Mouse (Mus musculus) E14TG2a.4 (cell line): Measurements from ENCODE around the gene Sgms1.

Experiments used
- H3K27me3 ChIP-seq: 2 replicates; pipeline ENCODE4 v1.6.1; 2014; ENCODE audit warnings: low read length, control low read depth; ENCODE audit not compliant: insufficient read depth
- H3K36me3 ChIP-seq: 2 replicates; pipeline ENCODE4 v1.6.1; 2014; ENCODE audit warnings: low read length, control low read depth; ENCODE audit not compliant: insufficient read depth
- H3K4me1 ChIP-seq: replicated peaks from 2 replicates; pipeline ENCODE4 v1.6.1; 2014; ENCODE audit warnings: low read depth, low read length, control low read depth
- H3K4me3 ChIP-seq: replicated peaks from 2 replicates; pipeline ENCODE4 v1.5.1; 2014; ENCODE audit warnings: mild to moderate bottlenecking, low read length
- H3K9me3 ChIP-seq: 2 replicates; pipeline ENCODE4 v1.6.1; 2014; ENCODE audit warnings: low read length, control low read depth
- CTCF ChIP-seq: conservative IDR thresholded peaks from 2 replicates; pipeline ENCODE4 v1.5.1; 2014; ENCODE audit warnings: low read length
- NANOG ChIP-seq: IDR thresholded peaks from 2 replicates; pipeline ENCODE4 v1.6.1; 2014; ENCODE audit warnings: borderline replicate concordance, low read length, mixed read lengths
- POU5F1 ChIP-seq: IDR thresholded peaks from 2 replicates; pipeline ENCODE4 v1.6.1; 2014; ENCODE audit warnings: low read length, borderline replicate concordance

Gene Sgms1

DNA sequence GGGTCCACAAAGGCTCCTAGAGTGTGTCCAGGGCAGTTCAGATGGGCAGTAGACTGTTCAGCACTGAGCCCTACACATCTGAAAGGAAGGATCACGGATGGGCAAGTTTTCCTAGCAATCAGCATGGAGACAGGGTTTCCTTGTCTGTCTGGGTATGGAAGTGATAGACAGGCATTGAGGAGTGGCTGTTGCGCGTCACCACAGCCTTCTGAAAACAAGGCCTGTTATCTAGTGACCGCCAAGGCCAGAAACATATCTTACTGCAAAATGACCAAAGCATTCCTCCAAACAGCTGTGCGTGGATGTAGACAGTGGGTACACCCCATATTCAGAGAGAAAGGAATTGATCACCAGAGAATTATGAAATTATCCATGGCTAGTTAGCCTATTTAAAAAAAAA lies 47.1 kb downstream of the Sgms1 start:
- Histone ChIP-seq H3K36me3 (no peaks in the 10 kb centered on the region), H3K9me3 (peaks cover 6% of the 10 kb centered on the region), H3K4me1 (peaks cover 55% of the 10 kb centered on the region), H3K27me3 (no peaks in the 10 kb centered on the region), H3K4me3 (no peak overlapping the region)
- TF ChIP-seq CTCF (no peak), NANOG (no peak), POU5F1 (no peak)

DNA sequence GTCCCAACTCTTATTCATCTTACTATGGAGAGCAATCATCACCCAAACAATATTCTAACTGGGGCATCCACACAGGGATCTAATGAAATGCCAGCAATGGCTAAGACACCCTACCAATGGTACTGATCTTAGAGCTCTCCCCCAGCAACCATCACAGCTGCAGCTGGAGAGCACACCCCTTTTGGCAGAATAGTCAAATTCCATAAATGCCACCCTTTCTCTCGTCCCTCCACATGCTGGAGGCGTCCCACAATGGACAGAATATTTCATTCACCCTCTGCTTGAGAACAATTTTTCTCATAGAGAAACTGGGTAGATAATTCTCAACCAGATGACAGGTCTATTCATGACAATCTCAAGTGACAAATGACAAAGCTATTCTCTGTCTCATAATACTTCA lies 48.4 kb downstream of the Sgms1 start:
- Histone ChIP-seq H3K27me3 (no peaks in the 10 kb centered on the region), H3K4me3 (no peak overlapping the region), H3K9me3 (peaks cover 6% of the 10 kb centered on the region), H3K36me3 (no peaks in the 10 kb centered on the region), H3K4me1 (peaks cover 60% of the 10 kb centered on the region)
- TF ChIP-seq POU5F1 (no peak), CTCF (no peak), NANOG (no peak)

- Histone ChIP-seq H3K36me3 (no peaks in the 10 kb centered on the region), H3K27me3 (no peaks in the 10 kb centered on the region), H3K9me3 (peaks cover 6% of the 10 kb centered on the region), H3K4me3 (no peak overlapping the region), H3K4me1 (peaks cover 58% of the 10 kb centered on the region)
- TF ChIP-seq CTCF, result no peak
These were observed 49.3 kb downstream of the Sgms1 start for GRCm38 (mm10) chr19:32340168-32340567.

- Histone ChIP-seq H3K36me3 (no peaks in the 10 kb centered on the region), H3K9me3 (peaks cover 6% of the 10 kb centered on the region), H3K4me3 (no peak overlapping the region), H3K27me3 (no peaks in the 10 kb centered on the region), H3K4me1 (peaks cover 37% of the 10 kb centered on the region)
- TF ChIP-seq CTCF, result no peak
- TF ChIP-seq NANOG, result no peak
- no peak for TF ChIP-seq POU5F1
These were observed 51.8 kb downstream of the Sgms1 start for GRCm38 (mm10) chr19:32337708-32338107.

DNA sequence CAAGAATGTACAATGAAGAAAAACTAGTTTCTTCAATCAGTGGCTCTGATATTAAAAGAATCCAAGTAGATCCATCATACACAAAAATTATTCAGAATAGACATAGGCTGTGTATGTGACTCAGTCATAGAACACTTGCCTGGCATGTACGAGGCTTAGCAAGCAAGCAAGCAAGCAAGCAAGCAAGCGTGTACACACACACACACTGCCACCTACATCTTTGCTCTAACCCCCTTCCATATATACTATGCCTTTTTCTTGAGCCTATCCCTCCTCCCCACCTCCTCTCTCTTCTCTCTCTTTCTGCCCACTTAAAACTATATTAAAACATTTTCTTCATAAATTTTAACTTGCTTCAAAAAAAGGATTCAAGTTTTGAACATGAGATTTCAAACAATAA lies 54.8 kb downstream of the Sgms1 start:
- Histone ChIP-seq H3K4me1 (peaks cover 31% of the 10 kb centered on the region), H3K9me3 (peaks cover 6% of the 10 kb centered on the region), H3K27me3 (no peaks in the 10 kb centered on the region), H3K4me3 (no peak overlapping the region), H3K36me3 (no peaks in the 10 kb centered on the region)
- TF ChIP-seq NANOG, result no peak
- no peak for TF ChIP-seq CTCF
- TF ChIP-seq POU5F1, result no peak

- Histone ChIP-seq H3K9me3 (no peaks in the 10 kb centered on the region), H3K4me1 (peaks cover 36% of the 10 kb centered on the region), H3K36me3 (no peaks in the 10 kb centered on the region), H3K4me3 (no peak overlapping the region), H3K27me3 (no peaks in the 10 kb centered on the region)
- TF ChIP-seq CTCF, result no peak
- TF ChIP-seq POU5F1, result no peak
- no peak for TF ChIP-seq NANOG
These were observed 56.0 kb downstream of the Sgms1 start for GRCm38 (mm10) chr19:32333544-32333943.

DNA sequence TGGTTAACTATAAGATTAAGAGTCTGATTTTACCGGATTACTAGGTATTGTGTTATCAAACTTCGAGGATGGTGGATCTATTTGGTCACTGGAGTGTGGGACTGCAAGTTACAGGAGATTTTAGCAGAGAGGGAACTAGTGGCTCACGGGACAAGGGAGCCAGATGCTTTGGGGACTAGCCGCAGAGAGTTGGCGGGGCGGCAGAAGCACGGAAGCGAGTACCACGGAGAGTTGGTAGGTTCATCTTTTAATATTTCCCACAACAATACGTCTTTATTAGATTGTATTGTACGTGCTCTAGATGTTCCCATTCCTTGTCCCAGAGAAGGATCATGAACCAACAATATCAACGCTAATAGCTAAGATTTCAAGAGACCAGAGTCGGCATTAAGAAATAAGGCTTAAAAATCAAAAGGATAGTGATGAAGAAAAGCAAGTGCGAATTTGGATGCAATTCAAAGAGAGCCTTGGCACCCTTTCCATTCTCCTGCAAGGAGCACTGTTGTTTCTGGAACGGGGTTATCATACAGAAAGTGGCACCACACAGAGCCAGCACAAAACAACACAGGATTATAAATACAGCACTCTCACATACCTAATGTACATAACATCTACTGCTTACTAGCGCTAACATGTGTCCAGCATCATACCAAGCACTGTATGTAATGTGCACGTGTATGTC lies 56.6 kb downstream of the Sgms1 start:
- no peaks in the 10 kb centered on the region for H3K27me3 ChIP-seq
- no peaks in the 10 kb centered on the region for H3K9me3 ChIP-seq
- H3K36me3 ChIP-seq, result no peaks in the 10 kb centered on the region
- TF ChIP-seq POU5F1 (no peak), NANOG (no peak), CTCF (no peak)
- peaks cover 42% of the 10 kb centered on the region for H3K4me1 ChIP-seq
- no peak overlapping the region for H3K4me3 ChIP-seq

- Histone ChIP-seq H3K9me3 (no peaks in the 10 kb centered on the region), H3K4me3 (no peak overlapping the region), H3K4me1 (peaks cover 35% of the 10 kb centered on the region), H3K27me3 (no peaks in the 10 kb centered on the region), H3K36me3 (no peaks in the 10 kb centered on the region)
- TF ChIP-seq CTCF, result no peak
- no peak for TF ChIP-seq POU5F1
- TF ChIP-seq NANOG, result no peak
These were observed 59.3 kb downstream of the Sgms1 start for GRCm38 (mm10) chr19:32330231-32330630.

DNA sequence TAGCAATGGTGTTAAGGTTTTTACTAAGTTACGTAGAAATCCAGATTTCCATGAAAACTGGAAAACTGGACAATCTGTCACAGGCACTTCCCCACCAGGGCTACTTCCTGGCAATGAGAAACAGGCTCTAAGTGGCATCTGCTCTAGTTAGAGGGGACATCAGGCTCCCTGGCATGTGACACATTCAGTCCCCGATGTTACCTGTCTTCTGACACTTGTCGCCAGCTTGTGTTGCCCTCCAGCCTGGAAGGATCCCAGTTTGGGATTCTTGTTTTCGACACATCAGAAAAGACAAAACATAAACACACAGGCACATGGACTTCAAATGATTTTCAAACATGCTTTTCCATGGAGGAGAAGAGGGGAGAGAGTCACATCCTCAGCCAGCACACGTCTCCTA lies 60.0 kb downstream of the Sgms1 start:
- H3K9me3 ChIP-seq, result no peaks in the 10 kb centered on the region
- H3K4me1 ChIP-seq, result peaks cover 36% of the 10 kb centered on the region
- TF ChIP-seq NANOG, result no peak
- no peak for TF ChIP-seq POU5F1
- no peak for TF ChIP-seq CTCF
- H3K36me3 ChIP-seq, result no peaks in the 10 kb centered on the region
- H3K4me3 ChIP-seq, result no peak overlapping the region
- no peaks in the 10 kb centered on the region for H3K27me3 ChIP-seq
